Mouse (Mus musculus): ENCODE measurements around the gene Ddah1. TPM values are rescaled to one million over a fixed set of nuclear protein-coding genes. Genes with fewer than 3 reads are reported as not detected.

Gene Ddah1
- total and polyA plus RNA-seq, 3 experiments: 4.5 to 5.9 (median 5.4) TPM

- Histone ChIP-seq H3K4me3 (no peak overlapping the region), H3K27ac (no peak overlapping the region), H3K4me1 (ENCODE audit: control insufficient read depth, insufficient read depth, low read length) (no peaks in the 10 kb centered on the region), H3K9ac (ENCODE audit: low read depth, low read length) (no peak overlapping the region), H3K36me3 (ENCODE audit: control insufficient read depth, insufficient read depth, low read length) (no peaks in the 10 kb centered on the region), H3K27me3 (ENCODE audit: control insufficient read depth, insufficient read depth, low read length) (no peaks in the 10 kb centered on the region), H3K79me2 (replicated peaks; ENCODE audit: control insufficient read depth, insufficient read depth, low read length) (no peaks in the 10 kb centered on the region)
- intact Hi-C loops (cut with DNase I): no loop called here
- 55% methylated on average over 9 of the region's 9 CpGs for WGBS
- TF ChIP-seq EP300 (IDR thresholded peaks at IDR 0.05; ENCODE audit: insufficient read depth, low read depth, low read length) (no peak), POLR2A (IDR thresholded peaks at IDR 0.05; ENCODE audit: insufficient read depth, low read depth, low read length) (no peak)
- DNase-seq: no peak
Measured at GRCm38 (mm10) chr3:145743050-145743449, 15.4 kb upstream of the Ddah1 start.

DNA sequence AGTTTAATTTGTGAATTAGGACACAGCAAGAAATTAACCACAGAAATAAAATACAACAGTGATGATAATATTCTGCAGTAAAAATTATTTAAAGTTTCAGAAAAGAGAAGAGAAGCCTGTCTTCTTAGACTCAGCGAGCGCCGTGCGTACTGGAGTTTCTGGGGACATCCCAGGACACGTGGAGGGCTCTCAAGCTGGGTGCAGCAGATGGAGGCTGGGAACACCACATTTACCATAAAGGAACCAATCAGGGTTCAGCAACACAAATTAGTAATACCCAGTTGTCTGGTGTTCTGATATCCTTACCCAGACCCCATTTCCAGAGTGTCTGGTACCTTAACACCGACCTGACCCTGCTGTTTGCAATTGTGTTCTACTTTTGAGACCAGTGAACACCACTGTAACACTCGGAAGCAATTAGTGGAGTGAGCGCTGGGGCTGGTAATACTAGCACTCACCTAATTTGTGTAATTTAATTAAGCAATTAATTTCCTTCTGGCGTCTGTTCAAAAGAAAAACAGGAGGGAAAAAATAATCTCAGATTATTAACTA is 14.9 kb upstream of the Ddah1 start:
- no peak for DNase-seq
- intact Hi-C loops (cut with DNase I): no loop called here
- Histone ChIP-seq H3K79me2 (replicated peaks; ENCODE audit: control insufficient read depth, insufficient read depth, low read length) (no peaks in the 10 kb centered on the region), H3K4me3 (no peak overlapping the region), H3K27me3 (ENCODE audit: control insufficient read depth, insufficient read depth, low read length) (no peaks in the 10 kb centered on the region), H3K9ac (ENCODE audit: low read depth, low read length) (no peak overlapping the region), H3K27ac (no peak overlapping the region), H3K36me3 (ENCODE audit: control insufficient read depth, insufficient read depth, low read length) (no peaks in the 10 kb centered on the region), H3K4me1 (ENCODE audit: control insufficient read depth, insufficient read depth, low read length) (no peaks in the 10 kb centered on the region)
- WGBS: 92% methylated on average over 9 of the region's 9 CpGs
- no peak for TF ChIP-seq EP300 (IDR thresholded peaks at IDR 0.05; ENCODE audit: insufficient read depth, low read depth, low read length)
- TF ChIP-seq CTCF (IDR thresholded peaks at IDR 0.05): no peak
- no peak for TF ChIP-seq POLR2A (IDR thresholded peaks at IDR 0.05; ENCODE audit: insufficient read depth, low read depth, low read length)

DNA sequence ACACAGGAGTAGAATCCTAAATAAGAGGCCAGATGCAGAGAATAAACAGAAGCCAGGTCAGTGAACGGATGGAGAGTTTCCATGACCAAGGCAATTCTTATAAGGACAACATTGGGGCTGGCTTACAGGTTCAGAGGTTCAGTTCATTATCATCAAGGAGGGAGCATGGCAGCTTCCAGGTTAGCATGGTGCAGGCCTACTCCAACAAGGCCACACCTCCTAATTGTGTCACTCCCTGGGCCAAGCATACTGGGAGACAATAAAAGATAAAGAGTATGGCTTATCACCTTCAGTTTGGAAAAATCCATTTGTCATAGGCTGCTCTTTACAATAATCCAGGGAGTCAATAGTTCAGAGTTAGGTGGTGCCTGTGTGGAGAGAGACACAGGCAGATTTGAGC is 9.8 kb upstream of the Ddah1 start:
- Histone ChIP-seq H3K9ac (ENCODE audit: low read depth, low read length) (no peak overlapping the region), H3K79me2 (replicated peaks; ENCODE audit: control insufficient read depth, insufficient read depth, low read length) (no peaks in the 10 kb centered on the region), H3K27ac (no peak overlapping the region), H3K4me1 (ENCODE audit: control insufficient read depth, insufficient read depth, low read length) (no peaks in the 10 kb centered on the region), H3K4me3 (no peak overlapping the region), H3K27me3 (ENCODE audit: control insufficient read depth, insufficient read depth, low read length) (no peaks in the 10 kb centered on the region), H3K36me3 (ENCODE audit: control insufficient read depth, insufficient read depth, low read length) (no peaks in the 10 kb centered on the region)
- DNase-seq: no peak
- intact Hi-C loops (cut with DNase I): no loop called here
- TF ChIP-seq CTCF (IDR thresholded peaks at IDR 0.05) (no peak), EP300 (IDR thresholded peaks at IDR 0.05; ENCODE audit: insufficient read depth, low read depth, low read length) (no peak), POLR2A (IDR thresholded peaks at IDR 0.05; ENCODE audit: insufficient read depth, low read depth, low read length) (no peak)
- 95% methylated on average over 1 of the region's 1 CpGs for WGBS

GRCm38 (mm10) chr3:145756457-145756856 is 2.0 kb upstream of the Ddah1 start:
- Histone ChIP-seq H3K9ac (ENCODE audit: low read depth, low read length) (no peak overlapping the region), H3K4me1 (ENCODE audit: control insufficient read depth, insufficient read depth, low read length) (peaks cover 1% of the 10 kb centered on the region; the same call in 1 of the 2 replicates), H3K27ac (no peak overlapping the region), H3K79me2 (replicated peaks; ENCODE audit: control insufficient read depth, insufficient read depth, low read length) (no peaks in the 10 kb centered on the region), H3K36me3 (ENCODE audit: control insufficient read depth, insufficient read depth, low read length) (no peaks in the 10 kb centered on the region), H3K27me3 (ENCODE audit: control insufficient read depth, insufficient read depth, low read length) (no peaks in the 10 kb centered on the region), H3K4me3 (no peak overlapping the region)
- no peak for DNase-seq
- WGBS: 77% methylated on average over 8 of the region's 8 CpGs
- TF ChIP-seq POLR2A (IDR thresholded peaks at IDR 0.05; ENCODE audit: insufficient read depth, low read depth, low read length) (no peak), EP300 (IDR thresholded peaks at IDR 0.05; ENCODE audit: insufficient read depth, low read depth, low read length) (no peak), CTCF (IDR thresholded peaks at IDR 0.05) (no peak)
- intact Hi-C loops (cut with DNase I): loop anchor here (10.0 kb wide), 2 partner anchors 148 to 282 kb away; no protein-coding TSS in a partner anchor

- 51% methylated on average over 8 of the region's 8 CpGs for WGBS
- no peak for TF ChIP-seq CTCF (IDR thresholded peaks at IDR 0.05)
- no peak for TF ChIP-seq POLR2A (IDR thresholded peaks at IDR 0.05; ENCODE audit: insufficient read depth, low read depth, low read length)
- no peak for TF ChIP-seq EP300 (IDR thresholded peaks at IDR 0.05; ENCODE audit: insufficient read depth, low read depth, low read length)
- intact Hi-C loops (cut with DNase I): loop anchor here (10.0 kb wide), 2 partner anchors 148 to 282 kb away; no protein-coding TSS in a partner anchor
- Histone ChIP-seq H3K27me3 (ENCODE audit: control insufficient read depth, insufficient read depth, low read length) (no peaks in the 10 kb centered on the region), H3K9ac (ENCODE audit: low read depth, low read length) (no peak overlapping the region), H3K27ac (no peak overlapping the region), H3K79me2 (replicated peaks; ENCODE audit: control insufficient read depth, insufficient read depth, low read length) (no peaks in the 10 kb centered on the region), H3K4me3 (no peak overlapping the region), H3K4me1 (ENCODE audit: control insufficient read depth, insufficient read depth, low read length) (peaks cover 1% of the 10 kb centered on the region; the same call in 1 of the 2 replicates), H3K36me3 (ENCODE audit: control insufficient read depth, insufficient read depth, low read length) (no peaks in the 10 kb centered on the region)
- DNase-seq: peak in 1 of 2 experiments; percentile 24
Measured at GRCm38 (mm10) chr3:145757177-145757576, 1.3 kb upstream of the Ddah1 start.

- H3K4me3 ChIP-seq: peak overlapping the region; percentile 60; the same call in 1 of the 2 replicates
- peaks cover 1% of the 10 kb centered on the region; the same call in 1 of the 2 replicates for H3K4me1 ChIP-seq (ENCODE audit: control insufficient read depth, insufficient read depth, low read length)
- intact Hi-C loops (cut with DNase I): loop anchor here (2.0 to 10.0 kb wide), 3 partner anchors 105 to 283 kb away; no protein-coding TSS in a partner anchor
- no peak for DNase-seq
- no peaks in the 10 kb centered on the region for H3K36me3 ChIP-seq (ENCODE audit: control insufficient read depth, insufficient read depth, low read length)
- TF ChIP-seq EP300 (IDR thresholded peaks at IDR 0.05; ENCODE audit: insufficient read depth, low read depth, low read length): no peak
- TF ChIP-seq CTCF (IDR thresholded peaks at IDR 0.05): no peak
- TF ChIP-seq POLR2A (IDR thresholded peaks at IDR 0.05; ENCODE audit: insufficient read depth, low read depth, low read length): no peak
- 50% methylated on average over 4 of the region's 4 CpGs for WGBS
- no peaks in the 10 kb centered on the region for H3K27me3 ChIP-seq (ENCODE audit: control insufficient read depth, insufficient read depth, low read length)
- H3K27ac ChIP-seq: no peak overlapping the region
- no peaks in the 10 kb centered on the region for H3K79me2 ChIP-seq (replicated peaks; ENCODE audit: control insufficient read depth, insufficient read depth, low read length)
- no peak overlapping the region for H3K9ac ChIP-seq (ENCODE audit: low read depth, low read length)
Measured at GRCm38 (mm10) chr3:145757844-145758243, 631 bp upstream of the Ddah1 start.
